Mouse (Mus musculus) midbrain, embryonic 13.5 days (tissue): ENCODE data around the gene Tnip3. TPM values are rescaled to one million over a fixed set of nuclear protein-coding genes. Genes with fewer than 3 reads are reported as not detected.
A peak's percentile ranks its signal among the peaks of the same experiment; 100 is the strongest.

Experiments used
- ATAC-seq: fragments of 200-750 bp; cut with Nextera tagmentation; 2 replicates; pipeline ENCODE4 v1.8.0; 2017; ENCODE audit warnings: mild to moderate bottlenecking, moderate TSS enrichment, moderate library complexity
- H3K27ac ChIP-seq: fragments of 300-500 bp; sonication (generic); 2 replicates; pipeline ENCODE4 v1.5.1; 2015; ENCODE audit warnings: inconsistent platforms, mild to moderate bottlenecking, moderate library complexity
- H3K27me3 ChIP-seq: fragments of 300-500 bp; sonication (generic); 2 replicates; pipeline ENCODE4 v1.6.1; 2015; ENCODE audit warnings: mild to moderate bottlenecking, inconsistent platforms
- H3K36me3 ChIP-seq: fragments of 300-500 bp; sonication (generic); 2 replicates; pipeline ENCODE4 v1.6.1; 2015; ENCODE audit warnings: mild to moderate bottlenecking, inconsistent platforms
- H3K4me1 ChIP-seq: fragments of 300-500 bp; sonication (generic); replicated peaks from 2 replicates; pipeline ENCODE4 v1.6.1; 2015; ENCODE audit warnings: inconsistent platforms
- H3K4me2 ChIP-seq: fragments of 300-500 bp; sonication (generic); replicated peaks from 2 replicates; pipeline ENCODE4 v1.6.1; 2015; ENCODE audit warnings: moderate library complexity, mild to moderate bottlenecking, inconsistent platforms
- H3K4me3 ChIP-seq: fragments of 300-500 bp; sonication (generic); replicated peaks from 2 replicates; pipeline ENCODE4 v1.5.1; 2015; ENCODE audit warnings: mild to moderate bottlenecking, inconsistent platforms
- H3K9ac ChIP-seq: fragments of 300-500 bp; sonication (generic); replicated peaks from 2 replicates; pipeline ENCODE4 v1.6.1; 2015; ENCODE audit warnings: mild to moderate bottlenecking, inconsistent platforms
- H3K9me3 ChIP-seq: fragments of 300-500 bp; sonication (generic); 2 replicates; pipeline ENCODE4 v1.6.1; 2016; ENCODE audit warnings: mild to moderate bottlenecking, inconsistent platforms
- WGBS: fragments of 180-500 bp; shearing (Covaris S2); methylation state at CpG from one replicate; pipeline ENCODE4 v1.1.7; 2015; 5-methylcytosine and 5-hydroxymethylcytosine counted together
- polyA plus RNA-seq: library from polyadenylated mRNA; unstranded; fragments of >200 nt; fragmentation: Nextera tagmentation; extraction: Ambion mirVana; gene quantifications from 2 replicates; pipeline ENCODE4 v1.2.1, GENCODE M21; 2015

The Tnip3 gene
- polyA plus RNA-seq, result not detected in 2 replicates

DNA sequence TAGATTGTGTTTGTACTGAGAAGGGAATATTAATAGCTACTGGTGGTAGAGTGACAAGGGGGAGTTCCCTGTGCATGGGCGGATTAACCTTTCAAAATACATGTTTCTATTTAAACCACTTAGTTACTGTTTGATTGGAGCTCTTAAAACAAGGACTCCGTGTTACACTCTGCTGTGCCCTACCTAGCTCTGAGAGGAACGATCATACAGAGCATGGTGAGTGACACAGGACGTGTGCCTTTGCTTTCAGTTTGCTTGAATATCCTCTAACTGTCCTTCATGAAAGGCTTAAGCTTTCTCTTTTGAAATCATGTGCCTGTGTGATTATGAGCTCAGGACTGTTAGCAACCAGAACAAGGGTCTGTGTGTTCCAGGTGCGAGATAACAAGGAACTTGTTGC lies at the start of gene Tnip3:
Gene Tnip3, plus strand, starts transcription at position 122 of the 400 bp plus-strand sequence.
- Histone ChIP-seq H3K9ac (no peak within 1 kb of the TSS), H3K36me3 (no peaks in the 10 kb centered on the region), H3K27ac (no peak within 1 kb of the TSS), H3K4me1 (no peaks in the 10 kb centered on the region), H3K27me3 (no peaks in the 10 kb centered on the region), H3K4me3 (no peak within 1 kb of the TSS), H3K4me2 (no peak within 1 kb of the TSS), H3K9me3 (no peaks in the 10 kb centered on the region)
- no peak for ATAC-seq
- 84% methylated on average over 5 of the region's 5 CpGs for WGBS

DNA sequence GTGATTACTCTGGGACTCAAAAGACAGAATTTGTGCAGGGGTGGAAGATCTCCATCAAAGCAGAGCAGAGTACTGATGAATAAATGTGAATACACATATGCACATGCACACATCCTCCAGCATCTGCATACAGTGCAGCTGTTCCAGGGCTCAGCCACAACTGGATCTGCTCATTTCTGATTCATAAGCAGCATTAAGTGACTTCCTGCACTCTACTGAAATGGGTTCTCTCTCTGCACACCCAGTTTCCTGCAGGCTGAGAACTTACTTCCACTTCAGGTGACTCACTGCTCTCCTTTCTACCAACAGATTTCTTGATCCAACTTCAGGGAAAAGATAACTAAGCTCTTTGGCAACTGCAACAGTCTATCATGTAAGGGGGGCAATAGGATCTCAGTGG lies 26.3 kb upstream of the Tnip3 start:
- no peak overlapping the region for H3K27ac ChIP-seq
- no peaks in the 10 kb centered on the region for H3K9me3 ChIP-seq
- no peaks in the 10 kb centered on the region for H3K36me3 ChIP-seq
- ATAC-seq, result no peak
- H3K4me3 ChIP-seq, result no peak overlapping the region
- H3K9ac ChIP-seq, result no peak overlapping the region
- no peaks in the 10 kb centered on the region for H3K4me1 ChIP-seq
- no peak overlapping the region for H3K4me2 ChIP-seq
- H3K27me3 ChIP-seq, result no peaks in the 10 kb centered on the region

DNA sequence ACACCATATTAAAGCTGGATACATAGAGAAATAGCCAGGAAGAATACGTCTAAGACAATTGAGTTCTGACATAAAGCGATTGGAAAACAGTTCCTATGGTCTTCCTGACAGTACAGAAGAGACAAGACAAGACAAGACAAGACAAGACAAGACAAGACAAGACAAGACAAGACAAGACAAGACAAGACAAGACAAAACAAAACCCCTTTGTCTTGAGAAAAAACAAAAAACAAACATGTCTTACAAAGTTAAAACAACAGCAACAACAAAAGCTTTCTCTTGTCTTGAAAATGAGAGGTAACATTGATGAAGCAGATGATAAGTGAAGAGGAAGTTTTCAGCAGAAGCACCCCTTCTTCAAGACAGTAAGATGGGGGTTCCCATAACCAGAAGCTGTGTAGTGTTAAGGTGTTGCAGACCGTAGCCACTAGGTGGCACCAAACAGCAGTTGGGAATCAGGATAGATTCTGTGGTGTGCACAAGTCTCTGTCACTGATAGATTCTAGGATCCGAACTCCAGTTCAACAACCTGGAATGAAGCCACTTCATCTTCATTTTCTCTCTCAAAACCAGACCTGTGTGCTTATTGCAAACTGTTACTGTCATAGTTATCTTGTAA lies 15.0 kb upstream of the Tnip3 start:
- ATAC-seq, result peak; percentile 86
- Histone ChIP-seq H3K36me3 (no peaks in the 10 kb centered on the region), H3K4me2 (no peak overlapping the region), H3K4me1 (no peaks in the 10 kb centered on the region), H3K9ac (no peak overlapping the region), H3K9me3 (no peaks in the 10 kb centered on the region), H3K27ac (no peak overlapping the region), H3K27me3 (no peaks in the 10 kb centered on the region), H3K4me3 (no peak overlapping the region)
- 45% methylated on average over 4 of the region's 4 CpGs for WGBS

DNA sequence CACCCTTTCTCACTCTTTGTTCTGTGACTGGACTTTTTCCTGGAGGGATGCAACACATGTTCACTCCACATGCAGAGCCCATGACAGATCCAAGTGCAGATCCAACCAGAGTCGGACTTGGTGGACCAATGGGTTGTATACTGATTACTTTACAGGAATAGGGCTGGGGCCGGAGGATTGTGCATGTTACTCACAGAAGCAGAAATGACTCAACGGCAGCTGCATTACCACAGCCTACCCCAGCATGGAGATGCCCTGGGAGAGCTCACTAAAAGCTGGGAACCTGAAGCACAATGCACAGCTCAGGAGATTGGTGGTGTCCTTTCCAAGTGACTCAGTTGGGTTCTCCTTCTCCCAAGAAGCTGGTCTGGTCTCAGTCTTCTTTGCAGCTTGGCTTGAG lies 11.3 kb upstream of the Tnip3 start:
- WGBS, result 94% methylated on average over 3 of the region's 3 CpGs
- Histone ChIP-seq H3K9ac (no peak overlapping the region), H3K27me3 (no peaks in the 10 kb centered on the region), H3K4me2 (no peak overlapping the region), H3K4me3 (no peak overlapping the region), H3K4me1 (no peaks in the 10 kb centered on the region), H3K36me3 (no peaks in the 10 kb centered on the region), H3K9me3 (no peaks in the 10 kb centered on the region), H3K27ac (no peak overlapping the region)
- ATAC-seq, result no peak

DNA sequence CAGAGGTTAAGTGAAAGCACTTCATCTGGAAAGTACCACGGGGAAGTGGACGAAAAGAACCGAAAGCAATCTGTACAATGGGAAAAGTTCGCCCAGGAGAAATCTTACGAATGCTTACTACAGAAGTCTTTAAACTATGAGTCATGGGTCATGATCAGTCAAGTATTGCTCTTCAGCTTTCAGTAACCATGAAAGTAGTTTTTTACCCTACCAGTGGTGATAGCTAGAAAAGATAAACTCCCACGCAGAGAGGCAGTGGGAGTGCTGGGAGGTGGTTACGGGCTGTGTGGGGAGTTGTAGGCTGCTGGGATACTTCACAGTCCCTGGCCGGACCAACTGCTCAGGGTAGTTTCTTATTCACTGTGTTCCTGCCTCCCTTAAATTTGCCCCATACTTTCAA lies 8.4 kb upstream of the Tnip3 start:
- H3K4me2 ChIP-seq, result no peak overlapping the region
- no peak overlapping the region for H3K27ac ChIP-seq
- no peaks in the 10 kb centered on the region for H3K27me3 ChIP-seq
- no peak for ATAC-seq
- no peaks in the 10 kb centered on the region for H3K9me3 ChIP-seq
- H3K4me1 ChIP-seq, result no peaks in the 10 kb centered on the region
- no peaks in the 10 kb centered on the region for H3K36me3 ChIP-seq
- no peak overlapping the region for H3K9ac ChIP-seq
- WGBS, result 91% methylated on average over 8 of the region's 8 CpGs
- no peak overlapping the region for H3K4me3 ChIP-seq

DNA sequence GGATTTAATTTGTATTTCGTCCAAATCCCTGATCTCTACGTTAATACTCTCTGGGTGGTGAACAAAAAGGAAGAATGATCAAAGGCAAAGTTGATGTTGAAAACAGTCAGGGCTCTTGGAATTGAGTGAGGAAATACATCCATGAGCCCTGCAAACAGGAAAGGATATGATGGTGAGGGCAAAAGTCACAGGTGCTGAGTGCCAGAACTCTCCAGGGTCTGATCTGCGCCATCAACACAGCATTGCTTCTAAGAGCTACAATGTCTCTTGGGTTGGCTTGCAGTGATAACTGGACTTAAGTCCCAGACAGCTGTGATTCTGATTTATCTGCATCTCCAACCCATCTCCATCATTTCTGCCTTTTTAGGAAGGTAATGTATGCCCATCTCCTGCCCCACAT lies 4.3 kb upstream of the Tnip3 start:
- Histone ChIP-seq H3K36me3 (no peaks in the 10 kb centered on the region), H3K4me3 (no peak overlapping the region), H3K27ac (no peak overlapping the region), H3K4me1 (no peaks in the 10 kb centered on the region), H3K9me3 (no peaks in the 10 kb centered on the region), H3K27me3 (no peaks in the 10 kb centered on the region), H3K9ac (no peak overlapping the region), H3K4me2 (no peak overlapping the region)
- WGBS, result 76% methylated on average over 3 of the region's 3 CpGs
- ATAC-seq, result no peak

DNA sequence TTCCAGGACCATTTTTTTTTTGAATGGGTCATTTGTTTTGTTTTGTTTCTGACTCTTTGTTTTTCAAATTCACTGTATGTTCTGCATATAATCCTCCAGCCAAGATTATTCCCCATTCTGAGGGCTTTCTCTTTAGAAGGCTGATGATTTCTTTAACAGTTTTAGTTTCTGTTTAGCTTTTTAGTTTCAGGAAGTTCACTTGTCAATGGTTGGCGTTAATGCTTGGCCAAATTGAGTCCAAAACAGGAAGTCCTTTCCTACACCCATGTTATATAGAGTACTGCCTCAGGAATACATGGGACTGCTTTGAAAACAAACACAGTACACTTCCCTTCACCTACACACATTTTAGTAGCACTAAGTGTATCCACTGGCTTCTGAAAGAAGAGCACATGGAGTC lies 2.8 kb downstream of the Tnip3 start:
- WGBS, result 82% methylated on average over 1 of the region's 1 CpGs
- Histone ChIP-seq H3K9ac (no peak overlapping the region), H3K36me3 (no peaks in the 10 kb centered on the region), H3K4me1 (no peaks in the 10 kb centered on the region), H3K27ac (no peak overlapping the region), H3K4me2 (no peak overlapping the region), H3K4me3 (no peak overlapping the region), H3K27me3 (no peaks in the 10 kb centered on the region), H3K9me3 (no peaks in the 10 kb centered on the region)
- ATAC-seq, result no peak

DNA sequence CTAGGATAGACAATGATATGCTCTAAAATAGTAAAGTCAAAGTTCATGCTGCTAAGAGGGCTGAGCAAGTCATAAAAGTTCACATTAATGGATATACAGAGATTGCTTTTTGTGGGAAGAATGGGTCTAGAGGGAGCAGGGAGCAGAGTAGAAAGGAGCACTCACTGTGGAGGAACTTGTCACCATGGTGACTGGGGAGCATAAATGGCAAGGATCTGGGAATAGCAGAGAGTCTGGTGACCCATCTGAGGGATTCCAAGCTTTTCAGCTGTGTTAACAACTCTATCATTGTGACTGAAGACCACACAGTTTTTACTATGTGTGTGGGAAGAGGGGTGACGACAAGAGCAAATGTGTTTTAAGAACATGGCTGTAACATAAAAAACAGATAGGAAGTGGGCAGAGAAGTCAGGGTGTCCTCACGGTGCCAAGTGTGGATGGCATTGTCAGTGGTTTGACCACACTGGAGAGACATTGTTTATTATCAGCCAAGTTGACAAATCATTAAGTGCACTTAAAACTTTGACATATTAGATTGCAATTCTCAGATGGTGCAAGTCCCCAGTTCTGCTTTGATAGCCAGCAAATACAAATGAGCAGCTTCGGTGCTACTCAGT lies 6.2 kb downstream of the Tnip3 start:
- Histone ChIP-seq H3K4me2 (no peak overlapping the region), H3K4me3 (no peak overlapping the region), H3K27me3 (no peaks in the 10 kb centered on the region), H3K9me3 (no peaks in the 10 kb centered on the region), H3K36me3 (no peaks in the 10 kb centered on the region), H3K9ac (no peak overlapping the region), H3K4me1 (no peaks in the 10 kb centered on the region), H3K27ac (no peak overlapping the region)
- ATAC-seq, result no peak
- WGBS, result 72% methylated on average over 3 of the region's 3 CpGs

DNA sequence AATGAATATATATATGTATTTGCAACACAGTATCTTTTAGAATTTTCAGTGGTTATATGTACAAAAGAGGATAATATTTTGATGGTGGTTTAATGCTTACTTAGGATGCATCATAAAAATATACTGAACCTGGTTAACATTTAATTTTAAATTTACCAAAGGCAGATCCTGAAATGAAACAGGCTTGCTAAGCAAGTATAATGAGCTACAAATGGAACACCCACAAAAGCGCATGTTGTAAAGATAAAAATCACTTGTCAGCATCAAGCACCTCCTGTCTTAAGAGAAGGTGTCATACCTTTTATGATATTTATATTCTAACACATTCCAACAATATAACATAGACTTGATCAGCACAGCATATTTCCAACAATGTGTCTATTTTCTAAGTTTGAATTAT lies 8.6 kb downstream of the Tnip3 start:
- WGBS, result 96% methylated on average over 1 of the region's 1 CpGs
- Histone ChIP-seq H3K9ac (no peak overlapping the region), H3K4me1 (peaks cover 5% of the 10 kb centered on the region), H3K9me3 (no peaks in the 10 kb centered on the region), H3K4me2 (no peak overlapping the region), H3K27ac (no peak overlapping the region), H3K36me3 (no peaks in the 10 kb centered on the region), H3K27me3 (no peaks in the 10 kb centered on the region), H3K4me3 (no peak overlapping the region)
- no peak for ATAC-seq

DNA sequence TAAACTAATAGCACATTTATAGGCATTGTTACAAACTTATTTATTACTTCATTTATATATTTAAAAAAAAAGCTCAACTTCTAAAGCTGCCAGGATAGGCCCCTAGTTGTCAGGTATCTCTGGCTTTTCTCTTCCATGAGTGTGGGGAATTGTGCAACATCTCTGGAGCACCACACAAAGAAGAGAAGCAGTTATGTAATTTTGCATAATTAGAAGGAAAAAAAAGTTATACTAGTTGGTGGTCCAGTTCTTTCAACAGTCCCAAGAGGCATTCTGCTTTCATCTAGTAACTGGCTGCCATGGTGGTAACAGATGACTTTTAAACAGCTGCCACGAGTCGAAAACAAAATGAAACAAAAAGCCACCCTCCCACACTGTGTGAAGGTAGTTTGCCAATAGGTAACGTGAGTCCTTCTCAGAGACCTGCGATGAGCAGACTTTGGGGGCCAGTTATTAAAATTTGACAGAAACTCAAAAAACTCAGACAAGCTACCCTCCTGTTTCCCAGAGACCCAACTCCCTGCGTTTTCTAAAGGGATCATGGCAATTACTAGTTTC lies 12.3 kb downstream of the Tnip3 start:
- H3K27ac ChIP-seq, result no peak overlapping the region
- no peaks in the 10 kb centered on the region for H3K9me3 ChIP-seq
- no peak overlapping the region for H3K4me3 ChIP-seq
- no peak overlapping the region for H3K4me2 ChIP-seq
- no peak for ATAC-seq
- H3K27me3 ChIP-seq, result no peaks in the 10 kb centered on the region
- 79% methylated on average over 5 of the region's 5 CpGs for WGBS
- no peaks in the 10 kb centered on the region for H3K36me3 ChIP-seq
- no peak overlapping the region for H3K9ac ChIP-seq
- peaks cover 5% of the 10 kb centered on the region for H3K4me1 ChIP-seq

DNA sequence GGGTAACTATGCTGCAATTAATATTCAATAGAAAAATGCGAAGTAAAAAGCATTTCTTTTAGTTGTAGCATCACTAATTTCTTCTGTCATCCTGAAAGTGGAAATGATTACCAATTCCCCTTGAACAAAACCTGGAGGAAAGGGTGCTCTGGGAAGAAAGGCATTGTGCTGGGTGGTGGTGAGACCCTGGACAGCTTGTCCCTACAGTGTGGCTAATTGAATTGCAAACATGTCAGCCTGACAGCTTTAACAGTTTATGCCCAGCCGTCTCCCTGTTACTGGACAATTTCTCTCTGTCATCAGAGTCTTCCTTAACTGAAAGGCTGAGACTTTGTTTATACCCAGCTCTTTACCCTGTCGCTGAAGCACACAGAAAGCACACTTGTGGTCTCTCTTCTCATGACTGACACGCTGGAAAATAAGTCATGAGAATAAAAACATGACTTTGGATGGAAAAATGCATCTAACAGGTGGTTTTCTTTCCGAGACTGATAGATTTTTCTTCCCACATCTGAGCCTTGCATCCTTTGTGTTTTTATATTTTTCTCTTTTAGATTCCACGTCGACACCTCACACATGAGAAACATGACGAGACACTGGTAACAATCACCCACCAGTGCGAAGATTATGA lies 13.0 kb downstream of the Tnip3 start:
- H3K4me1 ChIP-seq, result peaks cover 5% of the 10 kb centered on the region
- peak; percentile 48; the same call in 1 of the 2 replicates for ATAC-seq
- no peaks in the 10 kb centered on the region for H3K27me3 ChIP-seq
- no peak overlapping the region for H3K27ac ChIP-seq
- H3K4me2 ChIP-seq, result no peak overlapping the region
- H3K9me3 ChIP-seq, result no peaks in the 10 kb centered on the region
- 66% methylated on average over 9 of the region's 9 CpGs for WGBS
- no peak overlapping the region for H3K9ac ChIP-seq
- H3K36me3 ChIP-seq, result no peaks in the 10 kb centered on the region
- H3K4me3 ChIP-seq, result no peak overlapping the region

DNA sequence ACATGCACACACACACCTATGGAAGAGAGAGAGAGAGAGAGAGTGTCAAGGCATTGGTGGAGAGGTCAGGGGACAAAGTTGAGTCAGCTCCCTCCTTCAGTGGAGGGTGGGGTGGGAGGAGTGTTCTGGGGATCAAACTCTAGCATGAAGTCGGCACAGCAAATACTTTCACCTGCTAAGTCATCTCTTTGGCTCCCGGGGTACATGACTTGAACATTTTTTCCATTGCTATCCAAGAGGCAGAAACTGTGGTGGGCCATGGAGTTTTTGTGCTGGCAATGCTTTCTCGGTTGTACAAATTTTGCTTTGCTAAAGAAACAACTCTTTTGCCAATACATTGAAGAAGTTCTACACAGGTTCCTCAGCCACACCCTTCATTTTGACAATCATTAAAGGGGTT lies 13.8 kb downstream of the Tnip3 start:
- H3K4me1 ChIP-seq, result peaks cover 5% of the 10 kb centered on the region
- WGBS, result 89% methylated on average over 3 of the region's 3 CpGs
- no peak for ATAC-seq
- no peak overlapping the region for H3K9ac ChIP-seq
- H3K4me3 ChIP-seq, result no peak overlapping the region
- H3K27ac ChIP-seq, result no peak overlapping the region
- no peaks in the 10 kb centered on the region for H3K9me3 ChIP-seq
- H3K27me3 ChIP-seq, result no peaks in the 10 kb centered on the region
- H3K36me3 ChIP-seq, result no peaks in the 10 kb centered on the region
- no peak overlapping the region for H3K4me2 ChIP-seq
